Mouse (Mus musculus): ENCODE results near the gene Fam184b.

DNA sequence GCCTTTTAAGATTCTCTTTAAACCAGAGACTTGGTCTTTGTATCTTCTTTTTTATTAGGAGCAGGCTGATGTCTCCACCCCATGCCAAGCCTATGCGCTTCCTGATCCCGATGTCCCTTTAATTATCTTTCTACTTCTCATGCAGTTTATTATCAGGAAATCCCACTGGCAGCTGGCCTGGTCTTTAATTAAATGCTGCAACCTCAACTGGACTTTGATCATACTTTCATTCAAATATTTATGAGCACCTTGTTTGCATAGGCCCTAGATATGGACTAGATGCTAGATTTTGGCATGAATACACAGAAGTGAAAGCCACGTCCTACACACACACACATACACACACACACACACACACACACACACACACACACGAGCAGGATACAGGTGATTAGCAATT, 147.6 kb downstream of the Fam184b start:
- TF ChIP-seq CTCF (IDR thresholded peaks at IDR 0.05; ENCODE audit: borderline replicate concordance, control insufficient read depth, extremely low read depth, insufficient read depth, low read length, poor library complexity) = no peak
- TF ChIP-seq POLR2A (IDR thresholded peaks at IDR 0.05; ENCODE audit: control insufficient read depth, extremely low read depth, insufficient read depth, low read length, poor library complexity) = no peak
